Comparison of ENCODE assay signal across 8 mouse cellular contexts in genomic region chr8:61758686-61759326, GRCm38 (mm10).
DNase-seq lines count a peak whose midpoint lies in the region; ATAC-seq and TF ChIP-seq lines count a peak whose summit lies in the region.

No protein-coding gene starts in this region.

- H3K9ac ChIP-seq in heart, embryonic 12.5 days = peak overlapping the region; percentile 78

- no peak for TF ChIP-seq CTCF in C2C12 (IDR thresholded peaks at IDR 0.05; ENCODE audit: control insufficient read depth, insufficient read depth, insufficient read length)

- no peaks in the 10 kb centered on the region for H3K9me3 ChIP-seq in heart, embryonic 12.5 days (replicated peaks)

- peaks cover 14% of the 10 kb centered on the region for H3K79me3 ChIP-seq in C2C12 (ENCODE audit: low read depth)

- H3ac ChIP-seq in C2C12 (ENCODE audit: control insufficient read depth, insufficient read length, low read depth) = peak overlapping the region; percentile 45

- H3K27ac ChIP-seq in heart, embryonic 12.5 days (ENCODE audit: poor library complexity, severe bottlenecking) = peak overlapping the region; percentile 59

- WGBS in heart, embryonic 12.5 days = 19% methylated on average over 8 of the region's 8 CpGs

- H3K36me3 ChIP-seq in C2C12 (ENCODE audit: control insufficient read depth, insufficient read depth) = peaks cover 11% of the 10 kb centered on the region
- H3K36me3 ChIP-seq in heart, embryonic 12.5 days = no peaks in the 10 kb centered on the region

- no peaks in the 10 kb centered on the region for H3K27me3 ChIP-seq in C2C12 (ENCODE audit: control insufficient read depth, insufficient read depth, insufficient read length)
- no peaks in the 10 kb centered on the region for H3K27me3 ChIP-seq in heart, embryonic 12.5 days (replicated peaks)

- H3K79me2 ChIP-seq in C2C12 (ENCODE audit: control insufficient read depth, insufficient read depth) = peaks cover 49% of the 10 kb centered on the region

- peak; percentile 15 for DNase-seq in ZHBTc4 (ENCODE audit: low read depth, low spot score)
- DNase-seq in mesoderm, embryonic 11.5 days (ENCODE audit: low read depth, low spot score) = peak; percentile 29
- no peak for DNase-seq in left cerebral cortex, adult 9 months (ENCODE audit: low spot score in 2 of 2)
- no peak for DNase-seq in T-cell, adult 2 months (ENCODE audit: low spot score)
- DNase-seq in ovary, postnatal 10 days (ENCODE audit: low spot score) = no peak
- DNase-seq in gastrocnemius, postnatal 36 days = no peak

- peaks cover 69% of the 10 kb centered on the region for H3K4me1 ChIP-seq in heart, embryonic 12.5 days (replicated peaks)

- intact Hi-C loops in gastrocnemius, postnatal 36 days (cut with DNase I) = no loop called here

- H3K4me2 ChIP-seq in heart, embryonic 12.5 days = peak overlapping the region; percentile 83

- ATAC-seq in heart, embryonic 12.5 days (ENCODE audit: insufficient number of reproducible peaks, low FRiP score) = no peak

- H3K4me3 ChIP-seq in C2C12 (ENCODE audit: insufficient read depth, poor library complexity, severe bottlenecking) = peak overlapping the region; percentile 47
- peak overlapping the region; percentile 64 for H3K4me3 ChIP-seq in heart, embryonic 12.5 days

TF ChIP-seq in C2C12, 6 proteins besides CTCF, POLR2A, EP300 and RAD21:
- no peak for TF ChIP-seq CEBPB (IDR thresholded peaks at IDR 0.05; ENCODE audit: low read depth)
- no peak for TF ChIP-seq MAX (IDR thresholded peaks at IDR 0.05)

Comparison
In these comparisons a context has a peak if more than half of its experiments do, and no peak if none do; other contexts are left out.
1. DNase-seq: peak in ZHBTc4 (single experiment) and mesoderm, embryonic 11.5 days (single experiment); none in left cerebral cortex, adult 9 months (0 of 2), T-cell, adult 2 months (single experiment), ovary, postnatal 10 days (single experiment) and gastrocnemius, postnatal 36 days (0 of 2).